Mouse (Mus musculus): ENCODE results near the gene Babam2.

DNA sequence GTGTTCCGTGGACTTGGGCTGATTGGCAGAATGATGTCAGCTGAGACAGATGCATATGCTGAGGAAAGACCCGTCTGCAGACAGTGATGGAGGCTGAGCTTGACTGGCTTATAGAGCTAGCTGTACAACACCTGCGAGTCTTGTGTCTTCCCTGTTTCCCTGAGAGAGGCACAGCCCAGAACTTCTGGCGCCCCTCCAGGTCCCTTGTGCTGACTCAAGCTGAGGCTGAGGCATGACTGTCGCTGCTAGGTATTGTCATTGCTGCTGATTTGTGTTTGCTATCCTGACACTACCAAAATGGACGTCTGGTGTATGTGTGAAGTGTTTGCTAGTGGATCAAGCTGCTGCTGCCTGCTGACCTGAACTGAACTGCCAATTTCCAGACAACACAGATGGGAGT is 27.0 kb downstream of the Babam2 start:
- TF ChIP-seq POLR2A (IDR thresholded peaks at IDR 0.05; ENCODE audit: insufficient read depth, low read length) = no peak
- no peak for TF ChIP-seq CTCF (IDR thresholded peaks at IDR 0.05; ENCODE audit: low read depth, low read length)
- TF ChIP-seq EP300 (IDR thresholded peaks at IDR 0.05; ENCODE audit: insufficient read depth, low read depth, low read length) = no peak
